Mouse (Mus musculus): ENCODE results near the gene Tmem163.

Gene Tmem163

DNA sequence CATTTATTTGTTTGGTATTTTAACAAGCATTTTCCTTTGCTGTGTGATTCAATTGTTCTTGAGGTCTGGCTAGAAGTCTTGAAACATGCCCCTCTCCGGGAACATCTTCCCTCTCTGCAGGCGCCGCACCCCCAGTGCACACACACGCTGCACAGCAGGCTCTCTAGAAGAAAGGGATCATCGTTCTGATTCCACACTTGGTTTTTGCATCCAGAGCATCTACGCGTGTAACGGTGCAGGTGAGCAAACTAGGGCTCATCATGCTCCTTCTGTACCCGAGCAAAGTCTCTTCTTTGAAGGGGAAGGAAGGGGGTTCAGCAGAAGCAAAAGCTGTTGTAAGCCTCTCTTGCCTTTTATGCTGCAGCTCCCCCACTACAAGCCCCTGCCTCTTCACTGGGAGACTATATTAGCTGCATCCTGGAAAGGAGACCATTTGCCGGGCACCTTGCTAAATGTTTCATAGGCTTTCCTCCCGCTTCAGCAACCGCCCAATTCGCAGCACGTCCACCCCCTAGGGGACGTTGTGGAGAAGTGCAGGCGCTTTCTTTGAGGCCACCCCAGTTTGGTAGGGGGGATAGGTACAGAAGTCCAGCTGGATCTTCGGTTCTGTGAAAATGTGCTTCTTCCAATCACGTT is at the start of gene Tmem163:
TSS of gene Tmem163 (minus strand) at position 51 of the 636 bp plus-strand sequence.
- DNase-seq = peak; percentile 44

GRCm38 (mm10) chr1:127729096-127729495 is 49.7 kb upstream of the Tmem163 start, which contains the start of gene Acmsd:
Gene Acmsd (plus strand): TSS chr1:127729413.
- peak; percentile 36 for DNase-seq

GRCm38 (mm10) chr1:127723596-127723995 is 44.2 kb upstream of the Tmem163 start:
- no peak for DNase-seq

DNA sequence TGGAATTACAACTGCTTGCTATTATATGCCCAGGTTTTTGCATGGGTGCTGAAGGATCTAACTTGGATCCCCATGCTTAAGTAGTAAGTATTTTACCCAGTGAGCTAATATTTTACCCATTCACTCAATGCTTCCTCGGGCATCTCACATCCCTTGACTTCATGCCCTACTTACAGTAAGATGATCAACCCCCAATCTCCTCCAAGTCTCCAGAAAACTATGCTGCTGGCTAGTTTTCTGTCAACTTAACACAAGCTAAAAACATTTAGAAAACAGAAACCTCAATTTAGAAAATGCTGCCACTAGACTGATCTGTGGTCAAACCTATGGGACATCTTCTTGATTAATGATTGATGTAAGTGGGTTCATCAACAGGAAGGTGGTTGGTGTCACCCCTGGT is 38.9 kb upstream of the Tmem163 start:
- DNase-seq = no peak

- DNase-seq = no peak
These were observed 37.1 kb upstream of the Tmem163 start for GRCm38 (mm10) chr1:127716441-127716840.

DNA sequence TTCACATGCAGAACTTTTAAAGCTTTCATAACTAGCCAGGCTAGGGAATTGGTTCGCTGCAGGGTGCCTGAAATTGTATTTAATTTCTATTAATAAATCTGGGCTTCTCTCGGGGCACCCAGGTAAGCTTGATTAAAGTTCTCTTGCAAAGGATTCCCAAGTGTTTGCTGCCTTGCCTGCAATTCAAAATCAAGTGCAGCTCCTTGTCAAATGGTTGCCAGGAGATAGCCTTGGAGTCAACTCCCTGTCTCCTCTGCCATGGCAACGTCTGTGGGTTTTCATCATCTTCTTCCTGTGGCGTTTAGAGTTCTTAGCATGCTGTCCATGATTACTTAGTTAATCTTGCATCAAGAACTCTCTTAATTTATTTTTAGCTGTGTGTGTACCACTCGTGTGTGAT is 26.9 kb upstream of the Tmem163 start:
- DNase-seq = no peak

- no peak for DNase-seq
These were observed 22.8 kb upstream of the Tmem163 start for GRCm38 (mm10) chr1:127702187-127702586.

- DNase-seq = no peak
These were observed 17.2 kb upstream of the Tmem163 start for GRCm38 (mm10) chr1:127696533-127696932.

- DNase-seq = peak; percentile 48
These were observed 1.4 kb downstream of the Tmem163 start for GRCm38 (mm10) chr1:127677661-127678580.

GRCm38 (mm10) chr1:127677131-127677631 is 2.2 kb downstream of the Tmem163 start:
- peak; percentile 12 for DNase-seq

GRCm38 (mm10) chr1:127676516-127677099 is 2.7 kb downstream of the Tmem163 start:
- DNase-seq = no peak

- DNase-seq = no peak
These were observed 3.2 kb downstream of the Tmem163 start for GRCm38 (mm10) chr1:127676116-127676515.

DNA sequence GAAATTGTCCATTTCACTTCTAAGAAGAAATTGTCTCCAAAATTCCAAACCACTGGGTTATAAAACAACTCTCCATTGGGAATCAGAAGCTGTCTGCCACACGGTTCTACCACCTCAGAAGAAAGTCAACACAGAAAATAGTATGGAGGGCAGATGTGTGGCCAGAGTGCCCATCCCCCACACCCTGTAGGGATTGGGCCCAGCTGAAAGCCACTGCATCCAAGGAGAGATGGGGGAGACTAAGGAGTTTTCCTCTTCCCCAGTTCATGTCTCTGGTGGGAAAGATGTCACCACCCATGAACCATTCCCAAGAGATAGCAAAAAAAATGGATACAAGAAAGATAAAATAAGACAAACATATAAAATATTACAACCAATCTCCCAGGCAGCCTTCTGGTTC is 4.1 kb downstream of the Tmem163 start:
- DNase-seq = no peak

DNA sequence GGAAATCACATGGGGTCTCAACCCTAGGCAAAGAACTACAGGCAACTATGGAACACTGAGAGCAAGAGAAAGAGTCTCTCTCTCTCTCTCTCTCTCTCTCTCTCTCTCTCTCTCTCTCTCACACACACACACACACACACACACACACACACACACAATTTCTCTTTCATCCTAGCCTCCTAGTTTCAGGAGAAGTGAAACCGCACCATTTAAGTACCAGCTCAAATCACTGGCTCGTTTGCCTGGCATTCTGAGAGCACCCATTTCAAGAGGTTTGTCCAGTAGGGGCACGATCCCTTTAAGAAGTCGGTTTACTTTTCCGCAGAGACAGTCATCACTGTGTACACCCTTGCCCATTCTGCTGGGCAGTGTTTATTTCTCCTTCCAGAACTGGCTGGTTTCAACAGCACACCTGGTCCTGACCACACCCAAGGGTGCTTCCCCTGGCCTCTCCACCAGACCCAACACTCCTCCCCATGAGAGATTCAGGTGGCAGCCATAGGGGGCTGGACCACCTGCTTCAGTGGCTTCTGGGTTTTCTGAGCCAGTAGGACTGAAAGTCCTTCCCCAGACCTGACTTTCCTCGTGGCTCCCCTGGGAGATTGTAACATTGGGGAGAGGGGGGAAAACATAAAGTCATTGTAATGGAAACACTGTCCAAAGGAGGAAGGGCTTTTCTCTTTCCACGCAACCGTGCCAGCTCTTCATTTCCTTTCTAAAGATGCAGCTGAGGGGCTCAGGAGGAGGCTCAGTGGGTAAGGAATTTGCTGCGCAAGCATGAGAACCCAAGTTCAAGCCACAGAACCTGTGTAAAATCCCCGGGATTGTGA is 5.9 kb downstream of the Tmem163 start:
- peak; percentile 48 for DNase-seq

- DNase-seq = no peak
These were observed 11.2 kb downstream of the Tmem163 start for GRCm38 (mm10) chr1:127668161-127668560.

DNA sequence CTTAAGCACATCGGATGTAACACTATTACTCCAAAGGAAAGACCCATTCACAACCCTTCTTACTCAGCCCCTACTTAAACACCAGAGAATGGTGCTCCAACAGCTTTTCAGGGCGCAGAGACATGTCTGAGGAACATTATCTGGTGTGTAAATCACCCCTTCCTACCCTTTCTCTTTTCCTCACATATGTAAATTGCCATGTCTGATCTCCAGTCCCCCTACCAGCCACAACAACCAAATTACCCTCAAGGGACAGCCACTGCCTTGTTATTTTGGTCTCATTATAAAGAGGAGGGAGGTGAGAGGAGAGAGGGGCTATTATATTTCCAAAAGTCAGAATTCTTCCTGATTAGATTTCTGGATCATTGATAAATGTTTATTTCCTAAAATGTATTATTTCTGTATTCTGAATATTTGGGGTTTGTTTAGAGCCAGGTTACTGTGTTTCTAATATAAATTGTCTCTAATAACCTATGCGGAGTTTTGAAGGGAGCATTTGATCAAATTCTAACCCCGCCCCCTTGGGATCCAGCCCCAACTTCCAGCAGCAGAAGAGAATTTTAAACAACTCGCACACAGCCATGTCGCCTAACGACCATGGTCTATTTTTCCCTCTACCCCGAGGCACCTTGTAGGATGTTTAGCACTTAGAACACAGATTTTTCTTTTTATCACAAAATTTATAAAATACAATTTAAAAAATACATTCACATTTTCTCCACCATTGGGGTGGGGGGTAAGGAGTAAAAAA is 12.1 kb downstream of the Tmem163 start:
- no peak for DNase-seq

DNA sequence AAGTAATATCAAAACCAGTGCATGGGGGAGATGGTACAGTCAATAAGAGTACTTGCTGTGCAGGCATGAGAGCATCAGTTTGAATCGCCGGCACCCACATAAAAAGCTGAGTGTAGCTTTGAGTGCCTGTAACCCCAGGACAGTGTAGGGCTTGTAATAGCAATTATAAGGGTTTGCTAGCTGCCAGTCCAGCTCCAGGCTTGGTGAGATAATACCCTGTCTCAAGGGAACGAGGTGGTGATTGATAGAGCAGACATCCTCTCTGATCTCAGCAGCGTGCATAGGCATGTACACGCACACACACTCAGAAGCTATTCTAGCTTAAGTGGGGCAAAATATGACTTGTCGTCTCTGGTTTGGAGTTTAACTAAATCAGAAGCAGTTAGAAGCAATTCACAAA is 13.1 kb downstream of the Tmem163 start:
- DNase-seq = no peak

GRCm38 (mm10) chr1:127662385-127663068 is 16.8 kb downstream of the Tmem163 start:
- DNase-seq = no peak

DNA sequence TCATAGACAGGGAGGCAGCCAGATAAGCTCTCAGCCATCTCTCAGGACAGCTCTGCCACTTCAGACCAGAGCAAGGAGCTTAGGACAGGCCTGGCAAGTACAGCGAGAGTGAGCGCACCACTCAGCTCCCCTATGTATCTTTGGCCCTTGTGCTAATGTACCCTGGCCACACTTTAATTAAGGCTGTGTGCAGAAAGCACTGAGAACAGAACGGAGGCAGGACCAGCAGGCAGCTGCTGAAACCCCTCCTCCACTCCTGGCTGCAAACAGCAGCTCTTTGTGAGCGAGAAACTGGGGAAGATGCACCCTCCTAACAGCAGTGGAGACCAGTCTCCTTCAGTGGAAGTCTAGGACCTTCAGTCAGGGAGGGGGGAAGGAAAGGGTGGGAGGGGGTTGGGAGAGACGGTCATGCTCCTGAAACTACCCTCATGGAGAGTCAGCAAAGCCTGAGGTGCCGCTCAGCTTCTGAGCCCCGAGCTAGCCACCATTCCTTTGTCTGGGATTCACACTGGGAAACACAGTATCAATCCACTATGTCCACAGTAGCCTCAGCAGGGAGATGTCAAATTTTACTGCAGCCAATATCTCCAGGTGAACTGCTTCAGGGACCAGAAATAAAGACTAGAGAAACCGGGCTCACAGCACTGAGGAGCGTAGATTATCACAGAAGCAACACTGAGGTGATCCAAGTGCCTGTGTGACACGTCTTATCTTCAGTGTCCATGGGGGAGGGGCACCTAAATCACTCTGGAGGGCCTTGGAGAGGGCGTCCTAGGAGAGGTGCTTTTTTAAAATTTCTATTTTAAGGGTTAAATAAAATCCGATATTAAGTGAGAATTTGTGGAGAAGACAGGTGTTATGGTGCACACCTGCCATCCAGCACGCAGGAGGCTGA is 18.0 kb downstream of the Tmem163 start:
- no peak for DNase-seq

DNA sequence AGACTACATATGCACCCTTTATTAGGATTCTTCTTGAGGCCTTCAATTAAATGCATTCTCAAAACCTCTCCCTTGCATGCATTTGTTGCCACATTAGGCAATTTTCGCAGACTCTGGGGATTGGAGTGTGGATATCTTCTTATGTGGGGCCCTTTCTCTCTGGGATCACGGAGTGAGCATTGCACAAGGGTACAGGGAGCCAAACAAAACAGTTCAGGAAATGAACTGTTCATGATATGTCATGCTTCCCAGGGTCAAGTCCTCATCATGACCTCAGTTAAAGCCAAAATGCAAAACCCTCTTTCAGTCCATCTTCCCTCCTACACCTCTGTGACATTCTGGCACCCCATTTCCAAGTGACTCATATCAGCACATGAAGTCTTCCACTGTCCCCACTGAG is 27.8 kb downstream of the Tmem163 start:
- no peak for DNase-seq

Data from lung, postnatal 36 days (tissue).